Comparison of ENCODE assay signal across 16 mouse cellular contexts in genomic region chr8:105543703-105544102, GRCm38 (mm10). TPM values are rescaled to one million over a fixed set of nuclear protein-coding genes. Genes with fewer than 3 reads are reported as not detected.
DNase-seq lines count a peak whose midpoint lies in the region; ATAC-seq and TF ChIP-seq lines count a peak whose summit lies in the region.
"Had no signal": no experiment of that assay in that cellular context is flagged by ENCODE, and none has a peak within 500 bp of the region (broad histone marks: within the 10 kb centered on the region; RNA-seq: fewer than 3 reads in every experiment).

No protein-coding gene starts in this region.

- no peaks in the 10 kb centered on the region for H3K9me3 ChIP-seq in heart, embryonic 12.5 days (replicated peaks)
- H3K9me3 ChIP-seq in kidney, postnatal 0 days (replicated peaks; ENCODE audit: low read length): no peaks in the 10 kb centered on the region
- no peaks in the 10 kb centered on the region for H3K9me3 ChIP-seq in liver, embryonic 12.5 days (replicated peaks)
- H3K9me3 ChIP-seq: neural tube, embryonic 15.5 days had no signal

- peak; percentile 97 for DNase-seq in heart, adult 11 months
- no peak for DNase-seq in kidney, postnatal 0 days (ENCODE audit: low spot score)
- DNase-seq in kidney, adult 8-10 months: no peak
- no peak for DNase-seq in left cerebral cortex, postnatal 14 days (ENCODE audit: low spot score in 2 of 2)
- no peak for DNase-seq in left cerebral cortex, adult 9 months (ENCODE audit: low spot score in 2 of 2)
- DNase-seq: forebrain, postnatal 0 days; right cerebral cortex, postnatal 14 days; thymus, postnatal 4 days had no signal

- H3K27me3 ChIP-seq in heart, embryonic 12.5 days (replicated peaks): no peaks in the 10 kb centered on the region
- H3K27me3 ChIP-seq in kidney, postnatal 0 days (ENCODE audit: insufficient read depth, low read length): no peaks in the 10 kb centered on the region
- H3K27me3 ChIP-seq in liver, embryonic 12.5 days (replicated peaks): no peaks in the 10 kb centered on the region
- H3K27me3 ChIP-seq: neural tube, embryonic 15.5 days had no signal

- peaks cover 13% of the 10 kb centered on the region for H3K36me3 ChIP-seq in heart, embryonic 12.5 days
- H3K36me3 ChIP-seq in kidney, postnatal 0 days (ENCODE audit: insufficient read depth, low read length): peaks cover 9% of the 10 kb centered on the region
- peaks cover 18% of the 10 kb centered on the region for H3K36me3 ChIP-seq in liver, embryonic 12.5 days

- peaks cover 32% of the 10 kb centered on the region for H3K4me1 ChIP-seq in heart, embryonic 12.5 days (replicated peaks)
- peaks cover 22% of the 10 kb centered on the region for H3K4me1 ChIP-seq in kidney, postnatal 0 days (replicated peaks; ENCODE audit: insufficient read depth, low read length)
- peaks cover 80% of the 10 kb centered on the region for H3K4me1 ChIP-seq in liver, embryonic 12.5 days

- no peak for ATAC-seq in heart, embryonic 12.5 days (ENCODE audit: insufficient number of reproducible peaks, low FRiP score)
- ATAC-seq in kidney, postnatal 0 days (replicated peaks; ENCODE audit: low FRiP score, low read depth): no peak
- 0 out of 2 replicates have a peak, but pooled peaks have one; percentile 2 for ATAC-seq in erythroblast, adult 5-6 weeks (replicated peaks; ENCODE audit: low FRiP score, poor library complexity, severe bottlenecking)
- ATAC-seq in liver, embryonic 12.5 days: no peak
- ATAC-seq: forebrain, postnatal 0 days had no signal

- no peak overlapping the region for H3K27ac ChIP-seq in heart, embryonic 12.5 days (ENCODE audit: poor library complexity, severe bottlenecking)
- H3K27ac ChIP-seq in kidney, postnatal 0 days: peak overlapping the region; percentile 70; the same call in 1 of the 2 replicates
- H3K27ac ChIP-seq in liver, embryonic 12.5 days: peak overlapping the region; percentile 92

- WGBS in heart, embryonic 12.5 days: 0% methylated on average over 1 of the region's 1 CpGs
- 14% methylated on average over 1 of the region's 1 CpGs for WGBS in kidney, postnatal 0 days
- WGBS in liver, embryonic 12.5 days (ENCODE audit: insufficient replicate concordance): 4% methylated on average over 1 of the region's 1 CpGs

- TF ChIP-seq CTCF in kidney, postnatal 0 days (IDR thresholded peaks at IDR 0.05; ENCODE audit: low read depth): no peak

- no peak overlapping the region; the same call in 1 of the 2 replicates for H3K9ac ChIP-seq in heart, embryonic 12.5 days
- H3K9ac ChIP-seq in kidney, postnatal 0 days (ENCODE audit: low read depth, low read length): no peak overlapping the region
- H3K9ac ChIP-seq in liver, embryonic 12.5 days: no peak overlapping the region
- H3K9ac ChIP-seq: forebrain, postnatal 0 days; neural tube, embryonic 15.5 days had no signal

- no peak overlapping the region for H3K4me2 ChIP-seq in heart, embryonic 12.5 days
- no peak overlapping the region for H3K4me2 ChIP-seq in kidney, postnatal 0 days (ENCODE audit: low read length)
- H3K4me2 ChIP-seq in liver, embryonic 12.5 days: peak overlapping the region; percentile 59
- H3K4me2 ChIP-seq: neural tube, embryonic 15.5 days had no signal

- intact Hi-C loops in left cerebral cortex, postnatal 14 days (cut with DNase I): no loop called here

- H3K4me3 ChIP-seq in heart, embryonic 12.5 days: no peak overlapping the region
- no peak overlapping the region for H3K4me3 ChIP-seq in kidney, postnatal 0 days (replicated peaks; ENCODE audit: low read depth, low read length)
- H3K4me3 ChIP-seq in liver, embryonic 12.5 days: no peak overlapping the region
- H3K4me3 ChIP-seq: neural tube, embryonic 15.5 days had no signal

RNA-seq across cellular contexts. Expression of gene Atp6v0d1, which starts 22.1 kb away (rescaled TPM):
- 51.4 and 52.9 TPM in 2 replicates for polyA plus RNA-seq in heart, embryonic 12.5 days (2016; fragmentation: Nextera tagmentation; extraction: Ambion mirVana)
- 112 and 122 TPM in 2 replicates for polyA plus RNA-seq in kidney, postnatal 0 days (2015; fragmentation: Nextera tagmentation; extraction: Ambion mirVana)
- 72.8 and 90.9 TPM in 2 replicates for total RNA-seq in erythroblast, adult 5-6 weeks (2015; ENCODE audit: low replicate concordance)
- total RNA-seq in erythroblast, adult 5-6 weeks (2017; ENCODE audit: low replicate concordance): 46.0 and 50.9 TPM in 2 replicates
- polyA plus RNA-seq in liver, embryonic 12.5 days (2016; fragmentation: Nextera tagmentation; extraction: Ambion mirVana): 47.2 and 51.0 TPM in 2 replicates
- 100 to 1,000 TPM; 347 to 370 TPM for total RNA-seq in left cerebral cortex, postnatal 14 days (2021)

RNA-seq across cellular contexts. Expression of gene Hsd11b2, which starts 25.1 kb away (rescaled TPM):
- 1.7 and 1.9 TPM in 2 replicates for polyA plus RNA-seq in heart, embryonic 12.5 days (2016; fragmentation: Nextera tagmentation; extraction: Ambion mirVana)
- 42.4 and 44.8 TPM in 2 replicates for polyA plus RNA-seq in kidney, postnatal 0 days (2015; fragmentation: Nextera tagmentation; extraction: Ambion mirVana)
- 2.3 TPM in 1 of 2 replicates, not detected in the other for total RNA-seq in erythroblast, adult 5-6 weeks (2015; ENCODE audit: low replicate concordance)
- not detected in 2 replicates for total RNA-seq in erythroblast, adult 5-6 weeks (2017; ENCODE audit: low replicate concordance)
- 6.0 and 6.7 TPM in 2 replicates for polyA plus RNA-seq in liver, embryonic 12.5 days (2016; fragmentation: Nextera tagmentation; extraction: Ambion mirVana)
- not detected for total RNA-seq in left cerebral cortex, postnatal 14 days (2021)
- total RNA-seq: common myeloid progenitor, adult 5-6 weeks; hematopoietic stem cell, adult 5-6 weeks; layer of hippocampus, adult 18-20 months had no signal
- polyA plus RNA-seq: macrophage had no signal

RNA-seq across cellular contexts. Expression of gene Zdhhc1, which starts 47.0 kb away (rescaled TPM):
- polyA plus RNA-seq in heart, embryonic 12.5 days (2016; fragmentation: Nextera tagmentation; extraction: Ambion mirVana): 23.1 and 23.3 TPM in 2 replicates
- polyA plus RNA-seq in kidney, postnatal 0 days (2015; fragmentation: Nextera tagmentation; extraction: Ambion mirVana): 28.0 and 30.5 TPM in 2 replicates
- not detected in 2 replicates for total RNA-seq in erythroblast, adult 5-6 weeks (2015; ENCODE audit: low replicate concordance)
- 0.17 and 0.42 TPM in 2 replicates for total RNA-seq in erythroblast, adult 5-6 weeks (2017; ENCODE audit: low replicate concordance)
- polyA plus RNA-seq in liver, embryonic 12.5 days (2016; fragmentation: Nextera tagmentation; extraction: Ambion mirVana): 4.0 and 4.6 TPM in 2 replicates
- total RNA-seq in left cerebral cortex, postnatal 14 days (2021): 10 to 100 TPM; 26.8 to 27.5 TPM
